9 mouse cellular contexts compared by ENCODE assay signal in the genomic region with DNA sequence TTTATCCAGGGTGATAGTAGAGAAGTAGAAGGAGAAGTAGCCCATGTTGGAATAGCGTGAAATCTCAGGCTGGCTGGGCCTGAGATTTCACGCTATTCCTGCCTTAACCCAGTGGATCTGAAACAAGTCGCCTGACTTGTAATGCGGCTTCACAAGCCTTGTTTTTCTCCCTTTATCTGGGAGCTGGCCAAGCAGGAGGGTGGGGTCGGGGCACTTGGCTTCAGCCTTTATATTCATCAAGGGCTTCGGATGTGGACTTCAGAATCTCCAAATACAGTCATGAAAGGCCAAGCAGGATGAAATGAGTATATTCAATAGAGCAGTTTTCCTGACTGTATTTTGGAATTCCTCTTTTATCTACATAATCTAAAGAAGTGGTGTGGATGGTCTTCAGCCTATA.
DNase-seq lines count a peak whose midpoint lies in the region; ATAC-seq and TF ChIP-seq lines count a peak whose summit lies in the region.
"Had no signal": no experiment of that assay in that cellular context is flagged by ENCODE, and none has a peak within 500 bp of the region (broad histone marks: within the 10 kb centered on the region; RNA-seq: fewer than 3 reads in every experiment).

No protein-coding gene starts in this region.

- no peak for TF ChIP-seq POLR2A in small intestine, adult 2 months (IDR thresholded peaks at IDR 0.05; ENCODE audit: low read depth, low read length)

- WGBS in small intestine, adult 2 months: 15% methylated on average over 6 of the region's 6 CpGs
- 87% methylated on average over 6 of the region's 6 CpGs for WGBS in forebrain, embryonic 13.5 days

- H3K9me3 ChIP-seq in forebrain, embryonic 13.5 days (replicated peaks): no peaks in the 10 kb centered on the region
- H3K9me3 ChIP-seq: megakaryocyte, embryonic 14.5 days had no signal

- 0 out of 2 replicates have a peak overlapping the region, but pooled peaks have one; percentile 21 for H3K27ac ChIP-seq in small intestine, adult 2 months (ENCODE audit: insufficient read depth, low read depth, low read length)
- H3K27ac ChIP-seq in forebrain, embryonic 13.5 days: no peak overlapping the region

- H3K4me2 ChIP-seq in forebrain, embryonic 13.5 days: no peak overlapping the region

- H3K27me3 ChIP-seq in small intestine, adult 2 months (ENCODE audit: control insufficient read depth, insufficient read depth, low read length): no peaks in the 10 kb centered on the region
- no peaks in the 10 kb centered on the region for H3K27me3 ChIP-seq in forebrain, embryonic 13.5 days
- H3K27me3 ChIP-seq: megakaryocyte, embryonic 14.5 days had no signal

- intact Hi-C loops in left cerebral cortex, postnatal 4 days (cut with DNase I): no loop called here

- peaks cover 5% of the 10 kb centered on the region for H3K36me3 ChIP-seq in small intestine, adult 2 months (ENCODE audit: control insufficient read depth, insufficient read depth, low read length)
- H3K36me3 ChIP-seq in forebrain, embryonic 13.5 days (ENCODE audit: poor library complexity, severe bottlenecking): peaks cover 6% of the 10 kb centered on the region; the same call in 1 of the 2 replicates

- H3K4me3 ChIP-seq in small intestine, adult 2 months (ENCODE audit: low read depth, low read length): no peak overlapping the region
- no peak overlapping the region for H3K4me3 ChIP-seq in forebrain, embryonic 13.5 days
- H3K4me3 ChIP-seq: megakaryocyte, embryonic 14.5 days had no signal

- H3K9ac ChIP-seq in forebrain, embryonic 13.5 days: no peak overlapping the region

- peaks cover 4% of the 10 kb centered on the region; the same call in 1 of the 2 replicates for H3K4me1 ChIP-seq in small intestine, adult 2 months (ENCODE audit: control insufficient read depth, insufficient read depth, insufficient read length, low read length)
- peaks cover 24% of the 10 kb centered on the region for H3K4me1 ChIP-seq in forebrain, embryonic 13.5 days

- ATAC-seq in forebrain, embryonic 13.5 days: no peak

- no peak for TF ChIP-seq CTCF in small intestine, adult 2 months (IDR thresholded peaks at IDR 0.05; ENCODE audit: extremely low read depth, insufficient read length, insufficient replicate concordance, low read depth, low read length)

- peak; percentile 28 for DNase-seq in left cerebral cortex, postnatal 4 days
- no peak for DNase-seq in left cerebral cortex, adult 9 months (ENCODE audit: low spot score in 2 of 2)
- peak; percentile 53 for DNase-seq in gastrocnemius, postnatal 10 days
- peak; percentile 87 to 88 for DNase-seq in kidney, postnatal 36 days
- no peak for DNase-seq in c-Kit-positive CD71-positive TER-119-positive erythroid progenitor cells, embryonic 14.5 days (ENCODE audit: low spot score)
- no peak for DNase-seq in layer of hippocampus, adult 8-10 months (ENCODE audit: low spot score in 2 of 2)

Comparison
In these comparisons a context has a peak if more than half of its experiments do, and no peak if none do; other contexts are left out.
1. DNase-seq: peak in left cerebral cortex, postnatal 4 days (single experiment), gastrocnemius, postnatal 10 days (single experiment) and kidney, postnatal 36 days (2 of 2); none in left cerebral cortex, adult 9 months (0 of 2), c-Kit-positive CD71-positive TER-119-positive erythroid progenitor cells, embryonic 14.5 days (single experiment) and layer of hippocampus, adult 8-10 months (0 of 2).